Mouse (Mus musculus): Measurements from ENCODE around the gene Itih4. TPM values are rescaled to one million over a fixed set of nuclear protein-coding genes. Genes with fewer than 3 reads are reported as not detected.

The Itih4 gene
- total RNA-seq, 1 experiment = 0.18 TPM

DNA sequence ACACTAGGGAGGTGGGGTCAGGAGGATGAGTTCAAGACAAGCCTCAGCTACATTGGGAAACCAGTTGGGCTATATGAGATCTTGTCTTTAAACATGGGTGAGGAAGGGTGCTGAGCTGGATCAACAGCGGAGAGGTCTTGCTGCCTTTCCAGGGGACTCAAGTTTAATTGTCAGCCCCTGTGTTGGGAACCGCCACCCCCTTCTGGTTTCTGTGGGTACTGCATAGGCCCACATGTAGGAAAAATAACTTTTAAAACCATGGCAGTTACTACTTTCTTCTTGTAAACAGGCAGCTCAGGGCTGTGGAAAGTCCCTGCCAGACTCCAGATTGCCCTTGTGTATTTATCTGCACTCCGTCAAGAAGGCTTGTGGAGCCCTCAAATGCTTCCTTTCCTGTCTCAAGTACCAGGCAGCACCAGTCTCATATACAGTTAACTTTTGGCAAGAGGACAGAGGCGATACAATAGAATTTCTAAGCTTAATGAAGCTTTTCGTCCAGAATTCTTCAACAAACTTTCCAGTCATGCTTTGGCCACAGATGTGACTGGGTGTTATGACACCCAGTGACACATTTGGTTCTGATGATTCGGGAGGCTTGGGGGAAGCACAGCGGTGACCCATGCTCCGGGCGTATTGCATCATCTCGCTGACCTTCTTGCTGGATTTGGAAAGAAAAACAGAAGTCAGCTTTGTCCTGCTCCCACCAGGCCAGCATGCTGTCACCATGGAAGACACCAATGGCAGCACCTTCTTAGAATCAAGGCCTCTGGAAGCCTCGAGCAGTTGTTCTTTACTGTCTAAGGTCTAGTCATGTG, 57.8 kb downstream of the Itih4 start:
- Histone ChIP-seq H3K9me3 (ENCODE audit: control insufficient read depth, insufficient read depth, low read depth, low read length) (no peaks in the 10 kb centered on the region), H3K9ac (ENCODE audit: insufficient read depth, low read depth, low read length, poor library complexity, severe bottlenecking) (no peak overlapping the region)
- in situ Hi-C loops (cut with MboI; ENCODE audit: low sequenced_read_pairs in 2 of 2, unreplicated experiment in 2 of 2) = no loop called here

DNA sequence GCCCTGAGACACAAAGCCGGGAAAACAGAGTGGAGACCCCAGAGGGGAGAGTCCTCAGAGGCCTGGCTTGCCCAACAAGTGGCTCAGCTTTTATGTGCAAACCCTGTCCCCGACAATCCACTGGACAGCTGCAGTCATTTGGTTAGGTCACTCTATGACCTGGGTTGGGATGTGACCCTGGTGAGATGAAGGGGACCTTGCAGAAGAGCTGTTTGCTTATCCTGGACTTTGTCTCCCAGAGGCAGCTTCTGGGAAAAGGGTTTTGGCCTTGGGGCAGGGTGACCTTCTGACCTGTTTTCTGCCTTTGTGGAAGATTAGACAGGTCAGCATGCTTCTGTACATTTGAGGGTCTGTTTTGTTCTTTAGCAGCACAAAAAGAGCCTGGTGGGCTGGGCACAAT, 58.5 kb downstream of the Itih4 start:
- TF ChIP-seq CHD2 (IDR thresholded peaks at IDR 0.05; ENCODE audit: low read depth, low read length) = no peak
- TF ChIP-seq ZC3H11A (IDR thresholded peaks at IDR 0.05; ENCODE audit: borderline replicate concordance, low read depth, low read length) = no peak
- TF ChIP-seq ZNF384 (IDR thresholded peaks at IDR 0.05; ENCODE audit: low read depth, low read length) = no peak
- TF ChIP-seq MAFK (IDR thresholded peaks at IDR 0.05; ENCODE audit: insufficient read depth, low read depth, low read length) = no peak
- no peak for TF ChIP-seq HCFC1 (IDR thresholded peaks at IDR 0.05; ENCODE audit: borderline replicate concordance, insufficient read depth, low read length)
- Histone ChIP-seq H3K9ac (ENCODE audit: insufficient read depth, low read depth, low read length, poor library complexity, severe bottlenecking) (no peak overlapping the region), H3K9me3 (ENCODE audit: control insufficient read depth, insufficient read depth, low read depth, low read length) (no peaks in the 10 kb centered on the region), H3K4me1 (ENCODE audit: control insufficient read depth in 2 of 2, insufficient read depth in 2 of 2, low read length in 2 of 2, poor library complexity in 1 of 2) (no peaks in the 10 kb centered on the region), H3K4me3 (ENCODE audit: insufficient read depth in 1 of 2, low read depth in 1 of 2, low read length in 2 of 2, poor library complexity in 1 of 2, severe bottlenecking in 1 of 2) (no peak overlapping the region), H3K27ac (ENCODE audit: insufficient read depth, low read depth, low read length, poor library complexity, severe bottlenecking) (no peak overlapping the region), H3K36me3 (ENCODE audit: control insufficient read depth, insufficient read depth, low read length, poor library complexity, severe bottlenecking) (no peaks in the 10 kb centered on the region)
- in situ Hi-C loops (cut with MboI; ENCODE audit: low sequenced_read_pairs in 2 of 2, unreplicated experiment in 2 of 2) = no loop called here
- no peak for DNase-seq (ENCODE audit: low read depth, low spot score)

More for the DNA sequence above, 57.8 kb downstream of the Itih4 start:
- Histone ChIP-seq H3K4me1 (ENCODE audit: control insufficient read depth in 2 of 2, insufficient read depth in 2 of 2, low read length in 2 of 2, poor library complexity in 1 of 2) (no peaks in the 10 kb centered on the region), H3K36me3 (ENCODE audit: control insufficient read depth, insufficient read depth, low read length, poor library complexity, severe bottlenecking) (no peaks in the 10 kb centered on the region), H3K27ac (ENCODE audit: insufficient read depth, low read depth, low read length, poor library complexity, severe bottlenecking) (no peak overlapping the region), H3K4me3 (ENCODE audit: insufficient read depth in 1 of 2, low read depth in 1 of 2, low read length in 2 of 2, poor library complexity in 1 of 2, severe bottlenecking in 1 of 2) (no peak overlapping the region)
- DNase-seq (ENCODE audit: low read depth, low spot score) = peak; percentile 40
- TF ChIP-seq MAFK (IDR thresholded peaks at IDR 0.05; ENCODE audit: insufficient read depth, low read depth, low read length) (no peak), HCFC1 (IDR thresholded peaks at IDR 0.05; ENCODE audit: borderline replicate concordance, insufficient read depth, low read length) (no peak), ZC3H11A (IDR thresholded peaks at IDR 0.05; ENCODE audit: borderline replicate concordance, low read depth, low read length) (peak; percentile 57; the same call in 1 of the 2 replicates), CHD2 (IDR thresholded peaks at IDR 0.05; ENCODE audit: low read depth, low read length) (no peak)

DNA sequence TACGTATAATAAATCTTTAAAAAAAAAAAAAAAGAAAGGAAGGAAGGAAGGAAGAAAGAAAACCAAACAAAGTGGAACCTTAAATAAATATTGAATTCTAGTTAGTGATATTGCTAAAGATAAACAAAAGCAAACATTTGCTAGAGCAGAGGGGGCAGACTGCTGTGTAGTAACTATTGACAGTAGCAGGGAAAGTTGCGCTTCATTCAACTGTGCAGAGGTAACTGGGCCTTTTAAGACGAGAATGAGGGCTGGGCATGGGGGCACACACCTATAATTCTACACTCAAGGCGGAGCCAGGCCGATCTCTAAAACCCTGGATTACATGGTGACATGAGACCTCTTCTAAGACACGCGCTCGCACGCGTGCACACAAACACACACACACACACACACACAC, 63.7 kb downstream of the Itih4 start:
- no peak for TF ChIP-seq ZNF384 (IDR thresholded peaks at IDR 0.05; ENCODE audit: low read depth, low read length)
- TF ChIP-seq CHD2 (IDR thresholded peaks at IDR 0.05; ENCODE audit: low read depth, low read length) = no peak
- no peak for TF ChIP-seq HCFC1 (IDR thresholded peaks at IDR 0.05; ENCODE audit: borderline replicate concordance, insufficient read depth, low read length)
- no peak for TF ChIP-seq ZC3H11A (IDR thresholded peaks at IDR 0.05; ENCODE audit: borderline replicate concordance, low read depth, low read length)
- no peak for TF ChIP-seq MAFK (IDR thresholded peaks at IDR 0.05; ENCODE audit: insufficient read depth, low read depth, low read length)
- no peak for DNase-seq (ENCODE audit: low read depth, low spot score)
- H3K4me1 ChIP-seq (ENCODE audit: control insufficient read depth in 2 of 2, insufficient read depth in 2 of 2, low read length in 2 of 2, poor library complexity in 1 of 2) = peaks cover 3 to 4% of the 10 kb centered on the region in 2 experiments; a peak in 3 of 4 replicates
- H3K27ac ChIP-seq (ENCODE audit: insufficient read depth, low read depth, low read length, poor library complexity, severe bottlenecking) = no peak overlapping the region
- no peak overlapping the region for H3K4me3 ChIP-seq (ENCODE audit: insufficient read depth in 1 of 2, low read depth in 1 of 2, low read length in 2 of 2, poor library complexity in 1 of 2, severe bottlenecking in 1 of 2)
- no peak overlapping the region for H3K9ac ChIP-seq (ENCODE audit: insufficient read depth, low read depth, low read length, poor library complexity, severe bottlenecking)
- H3K9me3 ChIP-seq (ENCODE audit: control insufficient read depth, insufficient read depth, low read depth, low read length) = no peaks in the 10 kb centered on the region
- in situ Hi-C loops (cut with MboI; ENCODE audit: low sequenced_read_pairs in 2 of 2, unreplicated experiment in 2 of 2) = no loop called here
- no peaks in the 10 kb centered on the region for H3K36me3 ChIP-seq (ENCODE audit: control insufficient read depth, insufficient read depth, low read length, poor library complexity, severe bottlenecking)

DNA sequence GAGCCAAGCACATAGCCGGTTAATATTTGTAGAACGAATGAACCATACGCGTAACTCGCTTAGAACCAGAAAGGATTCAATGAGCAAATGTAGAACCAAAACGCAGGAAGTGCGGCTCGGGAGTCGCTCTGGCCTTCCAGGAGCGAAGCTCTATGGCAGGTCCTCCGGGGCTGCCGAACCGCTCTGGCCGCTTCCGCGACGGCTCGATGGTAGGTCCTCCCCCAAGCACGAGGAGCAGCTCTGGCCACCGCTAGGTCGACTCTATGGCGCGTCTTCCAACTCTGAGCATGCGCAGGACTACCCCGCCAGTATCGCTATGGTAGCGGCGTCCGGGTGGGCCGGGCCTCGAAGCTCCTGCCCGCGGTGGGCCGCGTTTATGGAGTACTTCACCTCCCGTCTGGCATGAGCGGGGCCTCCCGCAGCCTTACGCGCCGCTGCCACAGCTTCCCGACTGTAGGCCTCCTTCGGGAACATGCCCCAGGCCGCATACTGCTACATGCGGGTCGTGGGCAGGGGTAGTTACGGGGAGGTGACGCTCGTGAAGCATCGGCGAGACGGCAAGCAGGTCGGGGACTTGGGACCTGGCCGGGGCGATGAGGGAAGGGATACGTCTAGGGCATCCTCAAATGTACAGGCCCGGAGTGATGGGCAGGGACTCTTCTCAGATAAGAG, 65.0 kb downstream of the Itih4 start, which contains the start of gene Nek4:
Nek4 (plus strand) TSS at position 224 of the 672 bp plus-strand sequence.
- no peaks in the 10 kb centered on the region for H3K9me3 ChIP-seq (ENCODE audit: control insufficient read depth, insufficient read depth, low read depth, low read length)
- no peak for TF ChIP-seq ZC3H11A (IDR thresholded peaks at IDR 0.05; ENCODE audit: borderline replicate concordance, low read depth, low read length)
- TF ChIP-seq HCFC1 (IDR thresholded peaks at IDR 0.05; ENCODE audit: borderline replicate concordance, insufficient read depth, low read length) = peak; percentile 75; the same call in 1 of the 2 replicates
- no peaks in the 10 kb centered on the region for H3K36me3 ChIP-seq (ENCODE audit: control insufficient read depth, insufficient read depth, low read length, poor library complexity, severe bottlenecking)
- H3K27ac ChIP-seq (ENCODE audit: insufficient read depth, low read depth, low read length, poor library complexity, severe bottlenecking) = no peak within 1 kb of the TSS
- H3K4me1 ChIP-seq (ENCODE audit: control insufficient read depth in 2 of 2, insufficient read depth in 2 of 2, low read length in 2 of 2, poor library complexity in 1 of 2) = peaks cover 3 to 4% of the 10 kb centered on the region in 2 experiments; a peak in 3 of 4 replicates
- peak within 1 kb of the TSS; percentile 91 for H3K9ac ChIP-seq (ENCODE audit: insufficient read depth, low read depth, low read length, poor library complexity, severe bottlenecking)
- in situ Hi-C loops (cut with MboI; ENCODE audit: low sequenced_read_pairs in 2 of 2, unreplicated experiment in 2 of 2) = no loop called here
- DNase-seq (ENCODE audit: low read depth, low spot score) = peak; percentile 91
- H3K4me3 ChIP-seq (ENCODE audit: insufficient read depth in 1 of 2, low read depth in 1 of 2, low read length in 2 of 2, poor library complexity in 1 of 2, severe bottlenecking in 1 of 2) = peak within 1 kb of the TSS; percentile 85 to 94

Other genes starting within 250 kb of the Itih4 start
- gene Rft1, start 232.1 kb upstream of the Itih4 start, total RNA-seq (2012; rRNA removed) = 15.7 and 22.4 TPM in 2 replicates
- gene Sfmbt1, start 171.6 kb upstream of the Itih4 start, total RNA-seq (2012; rRNA removed) = 5.6 and 7.0 TPM in 2 replicates
- gene Tmem110, start 60.9 kb upstream of the Itih4 start, total RNA-seq (2012; rRNA removed) = 21.8 and 33.2 TPM in 2 replicates
- gene Mustn1, start 7.3 kb upstream of the Itih4 start, total RNA-seq (2012; rRNA removed) = 0.58 and 0.74 TPM in 2 replicates
- gene Itih3, start 37.3 kb downstream of the Itih4 start, total RNA-seq (2012; rRNA removed) = 0.16 and 0.40 TPM in 2 replicates
- gene Itih1, start 56.8 kb downstream of the Itih4 start, total RNA-seq (2012; rRNA removed) = 0.04 TPM in 1 of 2 replicates, not detected in the other
- gene Nek4, start 64.9 kb downstream of the Itih4 start, total RNA-seq (2012; rRNA removed) = 15.0 and 16.8 TPM in 2 replicates
- 22.4 and 25.4 TPM in 2 replicates for gene Glt8d1, start 114.9 kb downstream of the Itih4 start, total RNA-seq (2012; rRNA removed)
- 161 and 182 TPM in 2 replicates for gene Spcs1, start 115.2 kb downstream of the Itih4 start, total RNA-seq (2012; rRNA removed)
- 57.2 and 58.9 TPM in 2 replicates for gene Pbrm1, start 132.7 kb downstream of the Itih4 start, total RNA-seq (2012; rRNA removed)
- gene Gnl3, start 132.7 kb downstream of the Itih4 start, total RNA-seq (2012; rRNA removed) = 377 and 427 TPM in 2 replicates
- 43.3 and 45.3 TPM in 2 replicates for gene Smim4, start 242.5 kb downstream of the Itih4 start, total RNA-seq (2012; rRNA removed)
- gene Nt5dc2, start 244.6 kb downstream of the Itih4 start, total RNA-seq (2012; rRNA removed) = 151 and 155 TPM in 2 replicates

All from ES-E14 (cell line).